Mouse (Mus musculus): ENCODE measurements at regions not wholly inside any gene's neighbourhood (a gene's known extent, or its start where the extent isn't known, plus 50 kb on each side); places are given as distances from the start of the nearest gene placed in this dataset.

DNA sequence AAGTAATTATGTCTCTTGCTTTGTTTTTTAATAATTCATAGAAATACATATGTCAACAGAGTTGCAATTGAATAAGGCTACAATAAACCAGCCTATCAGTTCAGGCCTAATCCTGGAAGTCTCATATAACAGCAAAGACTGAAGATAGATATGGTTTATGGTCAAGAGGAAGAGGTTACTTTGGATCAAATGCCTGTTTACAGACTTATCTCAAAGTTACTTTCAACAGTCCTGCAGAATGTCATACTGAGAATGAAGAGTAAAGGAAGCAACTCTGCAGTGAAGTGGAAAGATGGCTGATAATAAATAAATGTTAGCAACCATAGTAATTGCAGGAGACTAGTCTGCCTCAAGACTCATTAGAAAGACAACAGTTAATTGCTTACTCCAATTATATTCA, 684.8 kb upstream of the Vstm2a start:
- DNase-seq (ENCODE audit: low spot score in 2 of 2), result no peak

DNA sequence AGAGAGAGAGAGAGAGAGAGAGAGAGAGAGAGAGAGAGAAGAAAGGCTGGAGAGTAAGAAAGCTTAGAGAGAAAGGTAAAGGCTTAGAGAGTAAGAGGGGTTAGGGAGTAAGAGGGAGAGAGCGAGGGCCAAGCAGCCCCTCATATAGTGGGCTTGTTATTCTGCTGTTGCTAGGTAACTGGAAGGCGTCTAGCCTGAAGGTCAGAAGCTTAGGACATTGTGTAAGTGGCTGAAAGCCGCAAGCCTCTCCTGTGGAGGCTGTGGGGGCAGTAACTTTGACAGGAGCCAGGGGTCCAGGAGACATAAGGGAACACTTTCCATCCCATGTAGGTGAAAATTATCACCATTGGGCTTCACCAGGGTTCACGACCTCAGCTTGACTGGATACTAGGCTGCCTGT, 637.6 kb upstream of the Vstm2a start:
- DNase-seq (ENCODE audit: low spot score in 2 of 2), result no peak

DNA sequence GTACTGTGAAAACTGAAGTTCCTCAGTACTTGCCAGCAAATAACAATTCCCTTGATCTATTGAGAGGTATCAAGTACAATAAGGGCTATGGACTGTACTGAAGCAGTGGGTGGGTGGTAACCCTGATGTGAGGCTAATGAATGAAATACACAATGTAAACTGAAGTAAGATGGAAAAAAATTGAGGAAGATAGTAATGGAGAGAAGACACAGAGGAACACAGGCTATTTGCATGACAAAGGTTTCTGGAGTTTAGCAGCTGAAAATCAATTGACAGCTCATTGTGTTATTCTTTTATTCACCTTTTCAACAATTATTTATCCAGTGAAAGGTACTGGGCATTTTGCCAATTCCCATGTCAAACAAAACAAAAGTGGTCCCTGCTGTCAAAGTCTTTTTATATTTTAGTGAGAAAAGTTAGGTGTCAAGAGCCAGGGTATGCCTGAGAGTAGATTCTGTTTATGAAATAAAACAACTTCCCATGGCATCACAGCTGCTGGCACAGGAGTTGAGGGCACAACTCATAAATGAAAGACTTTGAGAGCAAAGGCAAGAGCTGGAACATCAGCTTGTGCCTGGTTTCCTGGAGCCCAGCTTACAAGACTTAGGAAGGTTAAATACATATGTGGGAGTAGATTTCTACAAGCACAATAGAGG, 608.4 kb upstream of the Vstm2a start:
- no peak for DNase-seq (ENCODE audit: low spot score in 2 of 2)

DNA sequence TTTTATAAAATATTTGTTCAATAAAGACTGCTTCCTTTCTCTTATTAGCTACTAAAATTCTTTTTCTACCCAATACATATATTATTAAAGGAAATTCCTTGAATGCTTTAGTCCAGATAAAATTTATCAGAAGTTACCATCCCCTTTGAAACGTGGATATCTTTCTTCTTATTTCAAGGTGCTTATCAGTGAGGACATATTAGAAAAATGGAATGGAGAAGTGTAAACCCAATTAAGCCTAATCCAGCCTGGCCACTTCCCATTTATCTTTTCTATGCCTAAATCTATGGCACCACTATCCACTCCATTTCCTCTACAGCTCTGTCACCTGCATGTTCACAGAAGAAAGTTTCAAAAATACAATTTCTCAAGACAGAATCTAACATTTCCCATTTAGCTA, 568.5 kb upstream of the Vstm2a start:
- DNase-seq (ENCODE audit: low spot score in 2 of 2), result no peak

DNA sequence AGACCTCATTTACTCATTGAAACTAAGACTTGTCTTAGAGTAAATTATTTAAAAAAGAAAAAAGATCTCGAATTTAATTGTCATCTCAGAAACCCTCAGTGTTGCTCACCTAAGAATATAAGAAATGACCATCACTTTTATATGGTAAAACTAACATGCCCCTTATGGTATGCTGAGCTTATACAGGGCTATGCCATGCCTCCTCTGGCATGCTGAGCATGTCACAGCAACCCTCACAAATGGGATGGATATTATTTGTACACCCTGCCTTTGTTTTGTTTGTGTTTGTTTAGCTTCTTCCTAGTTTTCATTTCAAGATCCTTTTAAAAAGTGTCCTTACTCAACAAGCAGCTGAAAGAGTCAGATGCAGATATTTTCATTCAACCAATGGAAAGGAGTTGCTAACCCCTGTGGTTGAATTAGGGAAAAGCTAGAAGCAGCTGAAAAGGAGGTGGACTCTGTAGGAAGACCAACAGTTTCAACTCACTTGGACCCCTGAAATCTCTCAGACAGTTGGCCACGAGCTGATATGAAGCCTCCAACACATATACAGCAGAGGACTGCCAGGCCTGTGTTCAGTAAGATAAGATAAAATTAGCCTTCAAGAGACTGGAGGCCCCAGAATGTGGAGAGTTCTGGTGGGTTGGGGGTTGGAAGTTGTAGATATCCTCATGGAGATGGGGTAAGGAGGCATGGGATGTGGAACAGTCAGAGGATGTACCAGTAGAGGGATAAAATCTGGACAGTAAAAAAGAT, 559.3 kb upstream of the Vstm2a start:
- no peak for DNase-seq (ENCODE audit: low spot score in 2 of 2)

DNA sequence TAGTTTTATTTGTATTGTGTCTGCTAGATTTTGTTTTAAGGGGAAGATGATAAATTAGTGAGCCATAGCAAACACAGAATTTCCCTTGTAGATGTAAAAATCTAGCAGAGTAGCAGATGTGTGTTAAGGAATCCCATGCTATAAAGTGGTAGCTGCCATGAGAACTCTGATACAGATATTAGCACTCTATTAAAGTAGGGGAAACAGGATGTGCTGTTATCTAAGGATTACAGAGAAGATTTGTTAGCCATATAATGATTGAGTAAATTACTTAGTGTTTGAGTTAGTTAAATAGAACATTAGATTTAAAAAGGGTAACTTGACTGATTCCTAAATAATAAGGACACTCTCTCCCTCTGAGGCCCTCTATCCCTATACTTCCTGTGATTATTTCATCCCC, 541.5 kb upstream of the Vstm2a start:
- DNase-seq (ENCODE audit: low spot score in 2 of 2), result no peak

DNA sequence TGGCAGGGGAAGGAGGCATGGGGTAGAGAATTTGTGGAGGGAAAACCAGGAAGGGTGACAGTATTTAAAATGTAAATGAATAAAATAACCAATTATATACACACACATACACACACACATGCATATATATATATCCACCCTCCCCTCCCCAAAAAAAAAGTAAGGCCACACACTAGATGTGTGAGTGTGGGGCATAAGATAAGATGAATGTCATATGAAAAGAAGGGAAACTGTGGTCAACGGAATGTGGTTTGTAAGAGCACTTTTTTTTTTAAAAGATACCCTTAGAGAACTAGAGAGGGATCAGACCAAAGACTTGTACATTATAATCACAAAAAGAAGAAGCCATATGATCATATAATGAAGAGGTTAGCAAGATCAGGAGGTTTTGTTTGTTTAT, 540.0 kb upstream of the Vstm2a start:
- no peak for DNase-seq (ENCODE audit: low spot score in 2 of 2)

DNA sequence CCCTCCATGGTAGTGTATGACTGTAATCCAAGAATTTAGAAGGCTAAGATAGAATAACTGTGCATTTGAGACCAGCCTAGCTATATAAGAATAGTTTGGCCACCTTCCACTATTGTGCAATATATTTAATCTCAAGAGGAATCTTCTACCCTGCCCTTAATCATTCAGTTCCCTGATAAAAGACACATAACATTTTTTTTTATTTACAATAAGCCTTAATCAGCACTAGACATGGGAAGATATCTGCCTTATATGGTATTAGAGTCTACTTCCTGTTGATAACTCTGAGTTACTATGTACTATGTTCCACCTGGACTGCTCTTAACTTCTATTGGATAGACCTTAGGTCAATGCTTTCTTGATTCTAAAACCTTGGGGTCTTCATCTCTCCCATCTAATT, 519.9 kb upstream of the Vstm2a start:
- DNase-seq (ENCODE audit: low spot score in 2 of 2), result no peak

DNA sequence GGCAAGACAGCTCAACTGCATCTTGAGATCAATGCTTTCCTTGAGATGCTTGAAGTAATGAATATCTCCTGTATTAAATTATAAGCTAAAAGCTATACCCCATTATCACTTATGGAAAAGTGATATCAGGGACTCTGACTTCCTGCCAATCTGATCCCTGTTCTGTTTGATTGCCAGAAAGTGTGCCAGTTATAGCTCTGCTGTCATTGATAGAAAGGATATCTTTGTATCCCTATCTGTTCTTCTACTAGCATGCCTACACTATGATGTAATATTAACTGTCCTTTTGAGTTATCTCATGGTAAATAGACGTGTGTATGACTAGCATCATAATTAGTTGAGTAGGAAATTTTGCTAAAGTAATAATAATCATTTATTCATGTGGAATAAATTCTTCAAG, 501.5 kb upstream of the Vstm2a start:
- DNase-seq (ENCODE audit: low spot score in 2 of 2), result no peak

DNA sequence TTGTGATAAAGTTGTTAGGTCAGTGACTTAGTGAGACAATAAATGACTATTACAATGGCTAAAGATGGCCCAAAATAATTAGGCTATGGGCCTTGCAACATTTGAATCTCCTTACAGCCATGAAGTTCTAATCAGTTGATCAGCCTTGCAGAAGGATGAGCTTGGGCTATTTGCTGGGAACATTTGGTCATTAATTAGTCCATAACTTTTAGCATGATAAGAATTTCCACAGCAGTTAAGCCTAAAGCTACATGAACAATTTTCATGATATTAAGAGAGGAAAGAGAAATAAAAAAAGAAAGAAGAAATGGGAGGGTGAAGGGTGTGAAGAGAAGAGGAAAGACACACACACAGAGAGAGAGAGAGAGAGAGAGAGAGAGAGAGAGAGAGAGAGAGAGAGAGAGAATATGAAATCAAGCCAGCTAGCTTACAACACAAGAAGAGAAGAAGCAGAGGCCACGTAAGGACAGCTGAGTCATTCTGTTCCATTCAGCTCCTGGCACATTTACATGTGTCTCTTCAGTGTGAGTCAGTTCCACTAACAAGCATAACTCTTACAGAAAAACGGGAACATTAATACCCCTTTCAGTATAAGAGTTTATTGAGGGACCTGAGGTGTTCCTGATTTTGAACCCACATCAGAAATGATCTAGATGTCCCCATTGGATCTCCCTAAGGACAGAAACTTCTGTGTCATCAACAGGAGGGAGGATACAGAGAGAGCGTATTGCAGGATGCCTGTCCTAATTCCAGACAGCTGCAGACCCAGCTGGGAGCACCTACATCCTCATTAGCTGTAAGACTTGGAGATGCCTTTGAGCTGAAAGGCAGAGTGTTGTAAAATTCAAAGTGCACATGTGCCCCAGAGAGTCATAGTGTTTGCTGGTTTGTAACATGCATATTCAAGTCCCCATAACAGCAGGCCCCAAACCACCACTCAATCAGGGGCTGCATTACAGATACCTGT, 487.6 kb upstream of the Vstm2a start:
- peak in 1 of 2 experiments; percentile 20 for DNase-seq (ENCODE audit: low spot score in 2 of 2)
